Mouse (Mus musculus) hindbrain, embryonic 15.5 days (tissue): ENCODE results near the gene Wdr86. TPM values are rescaled to one million over a fixed set of nuclear protein-coding genes. Genes with fewer than 3 reads are reported as not detected.
A peak's percentile ranks its signal among the peaks of the same experiment; 100 is the strongest.
"Not testable (repeated sequence)": the region's sequence is repeated elsewhere in the genome, so short reads cannot be mapped to it uniquely, and the experiment has no call there.

Source experiments
- ATAC-seq: fragments of 200-750 bp; cut with Nextera tagmentation; 2 replicates; pipeline ENCODE4 v1.8.0; 2017; ENCODE audit warnings: low read depth, moderate number of reproducible peaks, moderate TSS enrichment; ENCODE audit not compliant: low FRiP score
- H3K27ac ChIP-seq: fragments of 300-500 bp; sonication (generic); replicated peaks from 2 replicates; pipeline ENCODE4 v1.5.1; 2015; ENCODE audit warnings: mild to moderate bottlenecking, inconsistent platforms
- H3K27me3 ChIP-seq: fragments of 300-500 bp; sonication (generic); 2 replicates; pipeline ENCODE4 v1.6.1; 2015; ENCODE audit warnings: control low read depth, inconsistent platforms
- H3K36me3 ChIP-seq: fragments of 300-500 bp; sonication (generic); 2 replicates; pipeline ENCODE4 v1.6.1; 2015; ENCODE audit warnings: control low read depth, inconsistent platforms
- H3K4me1 ChIP-seq: fragments of 300-500 bp; sonication (generic); replicated peaks from 2 replicates; pipeline ENCODE4 v1.6.1; 2015; ENCODE audit warnings: control low read depth, inconsistent platforms
- H3K4me2 ChIP-seq: fragments of 300-500 bp; sonication (generic); 2 replicates; pipeline ENCODE4 v1.6.1; 2015; ENCODE audit warnings: moderate library complexity, mild to moderate bottlenecking, inconsistent platforms
- H3K4me3 ChIP-seq: fragments of 300-500 bp; sonication (generic); 2 replicates; pipeline ENCODE4 v1.5.1; 2015; ENCODE audit warnings: mild to moderate bottlenecking, inconsistent platforms
- H3K9ac ChIP-seq: fragments of 300-500 bp; sonication (generic); 2 replicates; pipeline ENCODE4 v1.6.1; 2015; ENCODE audit warnings: inconsistent platforms
- H3K9me3 ChIP-seq: fragments of 300-500 bp; sonication (generic); 2 replicates; pipeline ENCODE4 v1.6.1; 2016; ENCODE audit warnings: control low read depth, inconsistent platforms
- WGBS: fragments of 180-500 bp; shearing (Covaris S2); methylation state at CpG from one replicate; pipeline ENCODE4 v1.1.7; 2015; 5-methylcytosine and 5-hydroxymethylcytosine counted together
- polyA plus RNA-seq: library from polyadenylated mRNA; unstranded; fragments of >200 nt; fragmentation: Nextera tagmentation; extraction: Ambion mirVana; gene quantifications from 2 replicates; pipeline ENCODE4 v1.2.1, GENCODE M21; 2015

The Wdr86 gene
- 7.7 and 8.2 TPM in 2 replicates for polyA plus RNA-seq

DNA sequence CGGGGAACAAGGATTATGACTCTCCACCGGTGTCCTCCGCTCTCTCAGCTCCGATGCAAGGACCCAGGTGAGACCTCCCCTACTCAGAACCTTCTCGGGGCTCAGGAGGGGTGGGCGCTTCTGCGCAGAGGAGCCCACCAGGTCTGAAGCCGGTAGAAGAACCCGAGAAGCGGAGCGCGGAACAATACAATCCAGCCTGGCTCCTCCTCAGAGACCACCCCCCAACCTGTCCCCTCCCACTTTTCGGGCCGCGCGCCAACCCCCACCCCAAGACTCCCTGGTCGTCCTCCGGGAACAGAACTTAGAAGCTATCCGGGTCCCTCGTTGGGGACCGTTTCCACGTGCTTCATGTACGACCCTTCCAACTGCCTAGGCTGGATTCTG lies at the start of gene Wdr86:
TSS of gene Wdr86 (minus strand) at position 240 of the 384 bp plus-strand sequence.
- peak within 1 kb of the TSS; percentile 59 for H3K4me2 ChIP-seq
- H3K9me3 ChIP-seq, result no peaks in the 10 kb centered on the region
- peak within 1 kb of the TSS; percentile 42 for H3K4me3 ChIP-seq
- H3K4me1 ChIP-seq, result peaks cover 25% of the 10 kb centered on the region
- peaks cover 36% of the 10 kb centered on the region for H3K27me3 ChIP-seq
- H3K27ac ChIP-seq, result no peak within 1 kb of the TSS
- no peaks in the 10 kb centered on the region for H3K36me3 ChIP-seq
- peak within 1 kb of the TSS; percentile 43 for H3K9ac ChIP-seq
- peak; percentile 37; the same call in 1 of the 2 replicates for ATAC-seq
- WGBS, result under 1% methylated on average over 23 of the region's 23 CpGs

DNA sequence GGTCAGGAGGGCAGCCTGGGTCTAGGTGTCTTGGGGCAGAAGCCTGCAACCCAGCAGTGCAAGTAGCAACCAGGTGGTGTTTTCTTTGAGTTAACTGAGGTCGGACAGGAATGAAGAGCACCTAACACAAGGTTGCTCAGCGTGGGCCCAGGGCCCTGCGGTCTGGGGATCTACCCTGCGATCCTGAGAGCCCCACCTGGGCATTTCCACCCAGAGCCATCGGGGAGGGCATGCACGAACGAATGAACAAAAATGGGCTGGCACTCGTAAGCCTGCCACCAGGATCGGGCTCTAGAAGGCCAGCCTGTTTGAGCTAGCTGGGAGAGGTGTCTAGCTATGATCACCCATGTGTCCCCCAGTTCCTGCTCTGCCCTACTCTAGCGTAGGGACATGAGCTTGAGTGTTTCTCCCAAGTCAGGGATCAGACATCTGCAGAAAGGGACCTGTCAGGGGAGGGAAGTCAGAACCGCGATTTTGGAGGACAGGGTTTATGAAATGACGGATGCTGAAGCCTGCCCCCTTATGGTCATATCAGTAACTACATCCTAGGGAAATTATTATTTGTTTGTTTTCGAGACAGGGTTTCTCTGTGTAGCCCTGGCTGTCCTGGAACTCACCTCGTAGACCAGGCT lies 49.5 kb upstream of the Wdr86 start:
- H3K36me3 ChIP-seq, result no peaks in the 10 kb centered on the region
- no peak overlapping the region for H3K4me3 ChIP-seq
- no peaks in the 10 kb centered on the region for H3K9me3 ChIP-seq
- H3K4me1 ChIP-seq, result peaks cover 13% of the 10 kb centered on the region
- H3K4me2 ChIP-seq, result no peak overlapping the region
- no peak overlapping the region for H3K27ac ChIP-seq
- ATAC-seq, result no peak
- 51% methylated on average over 15 of the region's 15 CpGs for WGBS
- H3K9ac ChIP-seq, result no peak overlapping the region
- H3K27me3 ChIP-seq, result 0 out of 2 replicates have a peak, but pooled peaks cover 3% of the 10 kb centered on the region

DNA sequence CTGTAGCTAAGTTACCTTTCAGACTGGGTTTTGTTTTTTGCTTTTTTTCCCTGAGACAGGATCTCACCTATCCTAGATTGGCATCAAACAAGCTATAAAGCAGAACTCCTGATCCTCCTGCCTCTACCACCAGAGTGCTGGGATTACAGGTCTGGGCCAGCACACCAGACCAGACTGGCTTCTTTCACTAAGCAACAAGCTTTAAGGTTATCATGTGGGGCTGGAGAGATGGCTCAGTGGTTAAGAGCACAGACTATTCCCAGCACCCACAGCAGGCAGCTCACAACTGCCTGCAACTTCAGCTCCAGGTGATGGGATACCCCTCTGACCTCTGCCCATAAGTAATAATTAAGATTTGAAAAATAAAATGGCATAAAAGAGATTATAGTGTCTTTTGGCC lies 48.8 kb upstream of the Wdr86 start:
- H3K4me1 ChIP-seq, result peaks cover 13% of the 10 kb centered on the region
- no peak overlapping the region for H3K9ac ChIP-seq
- H3K4me3 ChIP-seq, result no peak overlapping the region
- H3K27ac ChIP-seq, result no peak overlapping the region
- H3K27me3 ChIP-seq, result 0 out of 2 replicates have a peak, but pooled peaks cover 3% of the 10 kb centered on the region
- H3K9me3 ChIP-seq, result no peaks in the 10 kb centered on the region
- H3K4me2 ChIP-seq, result no peak overlapping the region
- no peaks in the 10 kb centered on the region for H3K36me3 ChIP-seq
- no peak for ATAC-seq

DNA sequence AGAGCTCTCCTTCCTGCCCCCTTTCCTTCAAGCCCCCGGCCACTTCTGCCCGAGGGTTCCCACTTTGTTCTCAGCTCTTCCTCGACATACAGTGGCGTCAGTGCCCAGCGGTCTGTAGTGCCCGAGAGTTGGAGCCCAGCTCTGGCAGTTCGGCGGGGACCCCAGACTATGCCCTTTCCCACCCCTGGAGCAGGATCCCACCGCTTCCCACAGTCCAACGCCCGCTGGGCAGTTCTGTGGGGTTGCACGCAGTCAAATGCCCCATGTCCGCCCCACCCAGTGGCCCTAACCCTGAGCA lies 48.3 kb upstream of the Wdr86 start:
- H3K4me1 ChIP-seq, result peaks cover 13% of the 10 kb centered on the region
- no peak overlapping the region for H3K27ac ChIP-seq
- H3K36me3 ChIP-seq, result no peaks in the 10 kb centered on the region
- WGBS, result 30% methylated on average over 13 of the region's 13 CpGs
- H3K4me3 ChIP-seq, result 0 out of 2 replicates have a peak overlapping the region, but pooled peaks have one; percentile 8
- H3K9ac ChIP-seq, result 0 out of 2 replicates have a peak overlapping the region, but pooled peaks have one; percentile 19
- no peak for ATAC-seq
- no peaks in the 10 kb centered on the region for H3K9me3 ChIP-seq
- 0 out of 2 replicates have a peak, but pooled peaks cover 3% of the 10 kb centered on the region for H3K27me3 ChIP-seq
- H3K4me2 ChIP-seq, result peak overlapping the region; percentile 47

DNA sequence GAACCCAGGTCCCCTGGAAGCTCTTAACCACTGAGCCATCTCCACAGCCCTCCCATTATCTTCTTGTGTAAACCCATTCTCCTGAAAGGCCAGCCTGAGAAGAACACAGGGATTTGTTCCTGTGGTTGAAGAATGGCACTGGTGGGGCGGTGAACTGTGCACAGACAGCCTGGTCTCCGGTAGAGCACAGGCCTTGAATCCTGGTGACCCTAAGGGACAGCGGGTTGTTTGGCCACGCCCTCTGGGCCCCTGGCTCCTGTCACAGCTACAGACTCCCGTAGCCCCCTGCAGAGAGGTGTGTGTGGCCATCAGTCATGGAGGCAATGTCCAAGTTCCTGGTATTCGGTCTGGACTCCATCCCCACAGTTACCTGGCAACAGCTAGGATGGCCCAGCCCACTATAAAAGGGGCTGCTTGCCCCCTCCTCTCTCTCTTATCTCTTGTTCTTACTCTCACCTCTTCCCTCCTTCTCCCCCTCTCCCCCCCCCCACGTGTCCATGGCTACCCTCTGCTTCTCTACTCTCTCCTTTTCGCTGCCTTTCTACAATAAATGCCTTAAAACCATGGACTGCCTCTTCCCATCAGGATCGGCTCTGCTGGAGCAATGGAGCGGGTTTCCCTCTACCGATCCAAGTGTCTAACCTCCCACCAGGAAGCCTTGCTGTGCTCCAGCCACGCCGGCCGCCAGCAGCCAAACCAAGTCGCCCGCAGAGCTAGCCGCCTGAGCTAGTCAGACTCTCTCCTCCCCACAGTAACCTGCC lies 47.7 kb upstream of the Wdr86 start:
- Histone ChIP-seq H3K4me3 (0 out of 2 replicates have a peak overlapping the region, but pooled peaks have one; percentile 8), H3K36me3 (no peaks in the 10 kb centered on the region), H3K9ac (0 out of 2 replicates have a peak overlapping the region, but pooled peaks have one; percentile 19), H3K9me3 (no peaks in the 10 kb centered on the region), H3K27ac (no peak overlapping the region), H3K4me1 (peaks cover 13% of the 10 kb centered on the region), H3K27me3 (0 out of 2 replicates have a peak, but pooled peaks cover 3% of the 10 kb centered on the region), H3K4me2 (peak overlapping the region; percentile 47)
- WGBS, result 12% methylated on average over 17 of the region's 17 CpGs
- peak; percentile 38; the same call in 1 of the 2 replicates for ATAC-seq

DNA sequence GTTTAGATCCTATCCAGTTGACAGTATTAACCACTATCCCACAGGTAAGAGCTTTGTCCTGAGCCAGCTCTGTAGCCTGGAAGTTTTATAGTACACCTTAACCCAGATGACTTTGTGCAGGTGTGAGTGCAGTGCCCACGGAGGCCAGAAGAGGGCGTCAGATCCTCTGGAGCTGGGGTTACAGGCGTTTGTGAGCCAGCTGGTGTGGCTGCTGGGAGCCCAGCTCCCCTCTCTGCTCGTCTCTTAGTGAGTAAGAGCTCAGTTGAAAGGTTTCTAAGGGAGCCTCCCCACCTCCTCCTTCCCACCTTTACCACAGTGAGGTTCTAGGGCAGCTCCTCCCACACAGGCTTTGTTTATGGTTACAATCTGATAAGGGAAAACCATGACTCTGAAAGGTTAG lies 46.2 kb upstream of the Wdr86 start:
- ATAC-seq, result no peak
- Histone ChIP-seq H3K4me1 (peaks cover 13% of the 10 kb centered on the region), H3K27ac (no peak overlapping the region), H3K4me3 (no peak overlapping the region), H3K27me3 (0 out of 2 replicates have a peak, but pooled peaks cover 3% of the 10 kb centered on the region), H3K4me2 (no peak overlapping the region), H3K9ac (no peak overlapping the region), H3K9me3 (no peaks in the 10 kb centered on the region), H3K36me3 (no peaks in the 10 kb centered on the region)
- 78% methylated on average over 4 of the region's 4 CpGs for WGBS

DNA sequence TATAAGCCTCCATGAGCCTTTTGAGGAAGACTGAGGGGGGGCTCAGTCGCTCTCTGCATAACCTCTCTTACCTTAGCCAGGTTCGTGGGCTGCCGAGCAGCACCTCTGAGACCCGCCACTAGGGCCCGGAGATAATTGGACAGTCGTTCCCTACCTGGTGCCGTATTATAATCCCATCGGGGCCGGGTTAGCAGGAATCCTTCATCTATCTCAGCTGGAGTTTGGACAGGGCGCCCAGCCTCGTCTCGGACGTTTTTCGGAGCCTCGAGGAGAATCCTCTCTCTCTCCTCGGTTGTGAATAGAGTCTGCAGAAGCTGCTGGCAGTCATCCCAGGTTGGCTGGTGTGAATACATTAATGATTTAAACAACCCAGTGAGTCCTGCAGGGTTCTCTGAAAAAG lies 44.0 kb upstream of the Wdr86 start:
- 76% methylated on average over 16 of the region's 16 CpGs for WGBS
- not testable (repeated sequence) for H3K9me3 ChIP-seq, H3K27ac ChIP-seq, H3K27me3 ChIP-seq, ATAC-seq, H3K9ac ChIP-seq, H3K4me3 ChIP-seq, H3K36me3 ChIP-seq, H3K4me2 ChIP-seq
- peaks cover 13% of the 10 kb centered on the region for H3K4me1 ChIP-seq

GRCm38 (mm10) chr5:24757816-24758215 lies 27.3 kb upstream of the Wdr86 start, which contains the start of gene Crygn:
Gene Crygn (minus strand): TSS chr5:24758008.
- no peak within 1 kb of the TSS for H3K9ac ChIP-seq
- no peaks in the 10 kb centered on the region for H3K4me1 ChIP-seq
- H3K27me3 ChIP-seq, result no peaks in the 10 kb centered on the region
- H3K4me2 ChIP-seq, result no peak within 1 kb of the TSS
- 41% methylated on average over 18 of the region's 18 CpGs for WGBS
- H3K27ac ChIP-seq, result no peak within 1 kb of the TSS
- no peak for ATAC-seq
- no peak within 1 kb of the TSS for H3K4me3 ChIP-seq
- no peaks in the 10 kb centered on the region for H3K36me3 ChIP-seq
- no peaks in the 10 kb centered on the region for H3K9me3 ChIP-seq

GRCm38 (mm10) chr5:24756931-24757330 lies 26.4 kb upstream of the Wdr86 start:
- Histone ChIP-seq H3K4me1 (peaks cover 5% of the 10 kb centered on the region), H3K27ac (no peak overlapping the region), H3K4me3 (no peak overlapping the region), H3K36me3 (no peaks in the 10 kb centered on the region), H3K27me3 (no peaks in the 10 kb centered on the region), H3K9me3 (no peaks in the 10 kb centered on the region), H3K4me2 (no peak overlapping the region), H3K9ac (no peak overlapping the region)
- ATAC-seq, result no peak
- 66% methylated on average over 3 of the region's 3 CpGs for WGBS

GRCm38 (mm10) chr5:24752175-24752498 lies 21.6 kb upstream of the Wdr86 start:
- Histone ChIP-seq H3K9me3 (no peaks in the 10 kb centered on the region), H3K27me3 (no peaks in the 10 kb centered on the region), H3K4me2 (peak overlapping the region; percentile 90), H3K4me3 (no peak overlapping the region), H3K4me1 (peaks cover 23% of the 10 kb centered on the region), H3K36me3 (no peaks in the 10 kb centered on the region), H3K9ac (no peak overlapping the region), H3K27ac (no peak overlapping the region)
- 4% methylated on average over 2 of the region's 2 CpGs for WGBS
- no peak for ATAC-seq

- WGBS, result under 1% methylated on average over 24 of the region's 25 CpGs
- H3K27me3 ChIP-seq, result no peaks in the 10 kb centered on the region
- peak overlapping the region; percentile 90 for H3K4me2 ChIP-seq
- peaks cover 23% of the 10 kb centered on the region for H3K4me1 ChIP-seq
- H3K36me3 ChIP-seq, result no peaks in the 10 kb centered on the region
- peak overlapping the region; percentile 85 for H3K27ac ChIP-seq
- peak overlapping the region; percentile 65 for H3K9ac ChIP-seq
- peak overlapping the region; percentile 57 for H3K4me3 ChIP-seq
- ATAC-seq, result peak; percentile 59
- H3K9me3 ChIP-seq, result no peaks in the 10 kb centered on the region
These were observed 21.0 kb upstream of the Wdr86 start for GRCm38 (mm10) chr5:24751305-24752174.
